Mouse (Mus musculus) neural tube, embryonic 13.5 days (tissue): ENCODE measurements around the gene Erbb4. TPM values are rescaled to one million over a fixed set of nuclear protein-coding genes. Genes with fewer than 3 reads are reported as not detected.

Source experiments
- ATAC-seq: fragments of 200-750 bp; cut with Nextera tagmentation; 2 replicates; pipeline ENCODE4 v1.8.0; 2017; ENCODE audit warnings: low read depth, mild to moderate bottlenecking, moderate TSS enrichment, moderate library complexity
- H3K27ac ChIP-seq: fragments of 300-500 bp; sonication (generic); replicated peaks from 2 replicates; pipeline ENCODE4 v1.5.1; 2015; ENCODE audit warnings: moderate library complexity, mild to moderate bottlenecking, inconsistent platforms
- H3K27me3 ChIP-seq: fragments of 300-500 bp; sonication (generic); 2 replicates; pipeline ENCODE4 v1.6.1; 2015; ENCODE audit warnings: mild to moderate bottlenecking, inconsistent platforms
- H3K36me3 ChIP-seq: fragments of 300-500 bp; sonication (generic); 2 replicates; pipeline ENCODE4 v1.6.1; 2015; ENCODE audit warnings: mild to moderate bottlenecking, inconsistent platforms
- H3K4me1 ChIP-seq: fragments of 300-500 bp; sonication (generic); replicated peaks from 2 replicates; pipeline ENCODE4 v1.6.1; 2015; ENCODE audit warnings: inconsistent platforms
- H3K4me2 ChIP-seq: fragments of 300-500 bp; sonication (generic); 2 replicates; pipeline ENCODE4 v1.6.1; 2015; ENCODE audit warnings: inconsistent platforms, mild to moderate bottlenecking, moderate library complexity
- H3K4me3 ChIP-seq: fragments of 300-500 bp; sonication (generic); 2 replicates; pipeline ENCODE4 v1.5.1; 2015; ENCODE audit warnings: mild to moderate bottlenecking, inconsistent platforms
- H3K9ac ChIP-seq: fragments of 300-500 bp; sonication (generic); 2 replicates; pipeline ENCODE4 v1.6.1; 2015; ENCODE audit warnings: moderate library complexity, mild to moderate bottlenecking, inconsistent platforms
- H3K9me3 ChIP-seq: fragments of 300-500 bp; sonication (generic); 2 replicates; pipeline ENCODE4 v1.6.1; 2016; ENCODE audit warnings: inconsistent platforms
- WGBS: fragments of 180-500 bp; shearing (Covaris S2); methylation state at CpG from one replicate; pipeline ENCODE4 v1.1.7; 2015; 5-methylcytosine and 5-hydroxymethylcytosine counted together
- polyA plus RNA-seq: library from polyadenylated mRNA; unstranded; fragments of >200 nt; fragmentation: Nextera tagmentation; extraction: Ambion mirVana; gene quantifications from 2 replicates; pipeline ENCODE4 v1.2.1, GENCODE M21; 2015

Erbb4 gene
- polyA plus RNA-seq, 1 experiment from 2014 or later, result 13.6 TPM

GRCm38 (mm10) chr1:68371531-68371930 lies 736.3 kb downstream of the Erbb4 start:
- Histone ChIP-seq H3K9me3 (no peaks in the 10 kb centered on the region), H3K4me1 (no peaks in the 10 kb centered on the region), H3K4me3 (no peak overlapping the region), H3K27me3 (no peaks in the 10 kb centered on the region), H3K4me2 (no peak overlapping the region), H3K27ac (no peak overlapping the region), H3K36me3 (no peaks in the 10 kb centered on the region), H3K9ac (no peak overlapping the region)
- no peak for ATAC-seq
- 88% methylated on average over 2 of the region's 2 CpGs for WGBS

GRCm38 (mm10) chr1:68333714-68334113 lies 774.1 kb downstream of the Erbb4 start:
- Histone ChIP-seq H3K9me3 (no peaks in the 10 kb centered on the region), H3K4me2 (no peak overlapping the region), H3K4me1 (no peaks in the 10 kb centered on the region), H3K4me3 (no peak overlapping the region), H3K27me3 (no peaks in the 10 kb centered on the region), H3K27ac (no peak overlapping the region), H3K36me3 (no peaks in the 10 kb centered on the region), H3K9ac (no peak overlapping the region)
- 59% methylated on average over 2 of the region's 2 CpGs for WGBS
- no peak for ATAC-seq

GRCm38 (mm10) chr1:68305813-68306212 lies 802.0 kb downstream of the Erbb4 start:
- WGBS, result 73% methylated on average over 4 of the region's 4 CpGs

GRCm38 (mm10) chr1:68284443-68284842 lies 823.4 kb downstream of the Erbb4 start:
- H3K27ac ChIP-seq, result no peak overlapping the region
- 73% methylated on average over 2 of the region's 2 CpGs for WGBS

More at GRCm38 (mm10) chr1:68305813-68306212, 802.0 kb downstream of the Erbb4 start:
- Histone ChIP-seq H3K9ac (no peak overlapping the region), H3K4me1 (no peaks in the 10 kb centered on the region), H3K36me3 (no peaks in the 10 kb centered on the region), H3K27ac (no peak overlapping the region), H3K4me3 (no peak overlapping the region), H3K4me2 (no peak overlapping the region), H3K9me3 (no peaks in the 10 kb centered on the region), H3K27me3 (no peaks in the 10 kb centered on the region)
- no peak for ATAC-seq

GRCm38 (mm10) chr1:68275819-68276218 lies 832.0 kb downstream of the Erbb4 start:
- Histone ChIP-seq H3K4me1 (no peaks in the 10 kb centered on the region), H3K9ac (no peak overlapping the region), H3K27ac (no peak overlapping the region), H3K36me3 (no peaks in the 10 kb centered on the region), H3K27me3 (no peaks in the 10 kb centered on the region), H3K4me3 (no peak overlapping the region), H3K4me2 (no peak overlapping the region), H3K9me3 (no peaks in the 10 kb centered on the region)
- WGBS, result 57% methylated on average over 5 of the region's 5 CpGs
- no peak for ATAC-seq

More at GRCm38 (mm10) chr1:68284443-68284842, 823.4 kb downstream of the Erbb4 start:
- H3K4me2 ChIP-seq, result no peak overlapping the region
- no peaks in the 10 kb centered on the region for H3K36me3 ChIP-seq
- no peak overlapping the region for H3K9ac ChIP-seq
- no peaks in the 10 kb centered on the region for H3K4me1 ChIP-seq
- H3K4me3 ChIP-seq, result no peak overlapping the region
- ATAC-seq, result no peak
- H3K9me3 ChIP-seq, result no peaks in the 10 kb centered on the region
- H3K27me3 ChIP-seq, result no peaks in the 10 kb centered on the region

- no peaks in the 10 kb centered on the region for H3K27me3 ChIP-seq
- no peak overlapping the region for H3K4me3 ChIP-seq
- H3K27ac ChIP-seq, result peak overlapping the region; percentile 46
- no peaks in the 10 kb centered on the region for H3K9me3 ChIP-seq
- peak; percentile 94 for ATAC-seq
- H3K4me2 ChIP-seq, result no peak overlapping the region
- H3K4me1 ChIP-seq, result peaks cover 15% of the 10 kb centered on the region
- no peak overlapping the region for H3K9ac ChIP-seq
- H3K36me3 ChIP-seq, result no peaks in the 10 kb centered on the region
- 6% methylated on average over 3 of the region's 3 CpGs for WGBS
Measured at GRCm38 (mm10) chr1:68178580-68178979, 929.3 kb downstream of the Erbb4 start.

- H3K27ac ChIP-seq, result no peak overlapping the region
- 48% methylated on average over 1 of the region's 1 CpGs for WGBS
- no peak overlapping the region for H3K4me2 ChIP-seq
- H3K4me1 ChIP-seq, result 0 out of 2 replicates have a peak, but pooled peaks cover 6% of the 10 kb centered on the region
- no peaks in the 10 kb centered on the region for H3K9me3 ChIP-seq
- no peaks in the 10 kb centered on the region for H3K36me3 ChIP-seq
- H3K9ac ChIP-seq, result no peak overlapping the region
- H3K4me3 ChIP-seq, result no peak overlapping the region
- no peaks in the 10 kb centered on the region for H3K27me3 ChIP-seq
- ATAC-seq, result no peak
Measured at GRCm38 (mm10) chr1:68155253-68155652, 952.6 kb downstream of the Erbb4 start.

GRCm38 (mm10) chr1:68150572-68150971 lies 957.3 kb downstream of the Erbb4 start:
- 91% methylated on average over 2 of the region's 2 CpGs for WGBS
- Histone ChIP-seq H3K36me3 (no peaks in the 10 kb centered on the region), H3K9me3 (no peaks in the 10 kb centered on the region), H3K27ac (no peak overlapping the region), H3K4me1 (0 out of 2 replicates have a peak, but pooled peaks cover 6% of the 10 kb centered on the region), H3K4me3 (no peak overlapping the region), H3K9ac (no peak overlapping the region), H3K4me2 (no peak overlapping the region), H3K27me3 (no peaks in the 10 kb centered on the region)
- no peak for ATAC-seq

- Histone ChIP-seq H3K4me2 (no peak overlapping the region), H3K36me3 (no peaks in the 10 kb centered on the region), H3K4me3 (no peak overlapping the region), H3K9me3 (no peaks in the 10 kb centered on the region), H3K27ac (peak overlapping the region; percentile 20; the same call in 1 of the 2 replicates), H3K9ac (no peak overlapping the region), H3K27me3 (no peaks in the 10 kb centered on the region), H3K4me1 (peaks cover 8% of the 10 kb centered on the region)
- ATAC-seq, result peak; percentile 86
- 45% methylated on average over 7 of the region's 7 CpGs for WGBS
Measured at GRCm38 (mm10) chr1:68142562-68143350, 965.1 kb downstream of the Erbb4 start.

GRCm38 (mm10) chr1:68134943-68135342 lies 972.9 kb downstream of the Erbb4 start:
- Histone ChIP-seq H3K4me3 (no peak overlapping the region), H3K36me3 (no peaks in the 10 kb centered on the region), H3K27me3 (no peaks in the 10 kb centered on the region), H3K27ac (no peak overlapping the region), H3K9me3 (no peaks in the 10 kb centered on the region), H3K4me2 (no peak overlapping the region), H3K4me1 (no peaks in the 10 kb centered on the region), H3K9ac (no peak overlapping the region)
- ATAC-seq, result no peak

GRCm38 (mm10) chr1:68134450-68134849 lies 973.4 kb downstream of the Erbb4 start:
- H3K27ac ChIP-seq, result no peak overlapping the region

GRCm38 (mm10) chr1:68123541-68123940 lies 984.3 kb downstream of the Erbb4 start:
- Histone ChIP-seq H3K36me3 (no peaks in the 10 kb centered on the region), H3K9me3 (no peaks in the 10 kb centered on the region), H3K4me3 (no peak overlapping the region), H3K4me1 (peaks cover 5% of the 10 kb centered on the region; the same call in 1 of the 2 replicates), H3K27ac (no peak overlapping the region), H3K9ac (no peak overlapping the region), H3K27me3 (no peaks in the 10 kb centered on the region), H3K4me2 (no peak overlapping the region)
- no peak for ATAC-seq
- WGBS, result 87% methylated on average over 2 of the region's 2 CpGs

More at GRCm38 (mm10) chr1:68134450-68134849, 973.4 kb downstream of the Erbb4 start:
- Histone ChIP-seq H3K27me3 (no peaks in the 10 kb centered on the region), H3K4me1 (no peaks in the 10 kb centered on the region), H3K4me2 (no peak overlapping the region), H3K36me3 (no peaks in the 10 kb centered on the region), H3K4me3 (no peak overlapping the region), H3K9me3 (no peaks in the 10 kb centered on the region), H3K9ac (no peak overlapping the region)
- no peak for ATAC-seq
- WGBS, result 61% methylated on average over 2 of the region's 2 CpGs

GRCm38 (mm10) chr1:68120364-68120763 lies 987.5 kb downstream of the Erbb4 start:
- WGBS, result 44% methylated on average over 7 of the region's 7 CpGs
- no peak for ATAC-seq

More at GRCm38 (mm10) chr1:68120364-68120763, 987.5 kb downstream of the Erbb4 start:
- Histone ChIP-seq H3K36me3 (no peaks in the 10 kb centered on the region), H3K27me3 (no peaks in the 10 kb centered on the region), H3K4me1 (peaks cover 5% of the 10 kb centered on the region; the same call in 1 of the 2 replicates), H3K9me3 (no peaks in the 10 kb centered on the region), H3K4me3 (no peak overlapping the region), H3K27ac (no peak overlapping the region), H3K9ac (no peak overlapping the region), H3K4me2 (no peak overlapping the region)
